Mouse (Mus musculus) embryo, embryonic 11 days (tissue): ENCODE measurements around the gene Dkk3.
"Not testable (repeated sequence)": the region's sequence is repeated elsewhere in the genome, so short reads cannot be mapped to it uniquely, and the experiment has no call there.

Source experiments
- DNase-seq: peaks from one replicate; pipeline ENCODE4 v3.0.0-alpha.2; 2015

The Dkk3 gene

GRCm38 (mm10) chr7:112127085-112127637 is 31.7 kb downstream of the Dkk3 start:
- no peak for DNase-seq

- DNase-seq: no peak
These were observed 33.1 kb downstream of the Dkk3 start for GRCm38 (mm10) chr7:112125625-112126260.

- no peak for DNase-seq
These were observed 35.2 kb downstream of the Dkk3 start for GRCm38 (mm10) chr7:112123612-112124011.

GRCm38 (mm10) chr7:112121866-112122500 is 36.9 kb downstream of the Dkk3 start:
- peak; percentile 36 for DNase-seq

GRCm38 (mm10) chr7:112120861-112121810 is 37.7 kb downstream of the Dkk3 start:
- no peak for DNase-seq

- DNase-seq: no peak
These were observed 39.6 kb downstream of the Dkk3 start for GRCm38 (mm10) chr7:112119248-112119647.

- no peak for DNase-seq
These were observed 40.8 kb downstream of the Dkk3 start for GRCm38 (mm10) chr7:112118086-112118485.

GRCm38 (mm10) chr7:112117501-112117900 is 41.4 kb downstream of the Dkk3 start:
- no peak for DNase-seq

GRCm38 (mm10) chr7:112110638-112111372 is 48.1 kb downstream of the Dkk3 start:
- DNase-seq: no peak

GRCm38 (mm10) chr7:112108757-112109156 is 50.1 kb downstream of the Dkk3 start:
- no peak for DNase-seq

GRCm38 (mm10) chr7:112103816-112104215 is 55.0 kb downstream of the Dkk3 start:
- no peak for DNase-seq

GRCm38 (mm10) chr7:112102933-112103332 is 55.9 kb downstream of the Dkk3 start:
- DNase-seq: no peak

GRCm38 (mm10) chr7:112100887-112101286 is 58.0 kb downstream of the Dkk3 start:
- no peak for DNase-seq

- not testable (repeated sequence) for DNase-seq
These were observed 63.9 kb downstream of the Dkk3 start for GRCm38 (mm10) chr7:112094923-112095322.

- no peak for DNase-seq
These were observed 72.7 kb downstream of the Dkk3 start for GRCm38 (mm10) chr7:112086186-112086585.

GRCm38 (mm10) chr7:112085062-112085461 is 73.8 kb downstream of the Dkk3 start:
- peak; percentile 86 for DNase-seq

GRCm38 (mm10) chr7:112084222-112084621 is 74.6 kb downstream of the Dkk3 start:
- no peak for DNase-seq

- DNase-seq: no peak
These were observed 76.2 kb downstream of the Dkk3 start for GRCm38 (mm10) chr7:112082636-112083035.

- DNase-seq: no peak
These were observed 84.0 kb downstream of the Dkk3 start for GRCm38 (mm10) chr7:112074868-112075267.
